Comparison of ENCODE assay signal across 29 mouse cellular contexts in the genomic region with DNA sequence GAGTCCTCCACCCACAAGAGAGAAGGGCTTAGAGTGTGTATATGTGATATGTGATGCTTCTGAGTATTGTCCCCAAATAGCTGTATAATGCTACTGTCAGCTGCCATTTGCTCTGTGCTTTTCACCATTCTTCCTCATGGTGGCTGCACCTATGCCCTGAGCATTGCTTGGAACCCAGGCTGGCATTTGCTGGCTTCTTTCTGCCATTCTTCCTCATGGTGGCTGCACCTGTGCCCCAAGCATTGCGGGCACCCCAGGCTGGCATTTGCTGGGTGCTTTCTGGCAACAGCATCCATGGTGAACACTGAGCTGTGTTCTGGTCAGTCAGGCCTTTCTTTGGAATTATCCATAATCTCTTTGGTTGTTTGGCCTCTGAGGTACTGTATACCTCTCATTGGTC.
"Had no signal": no experiment of that assay in that cellular context is flagged by ENCODE, and none has a peak within 500 bp of the region (broad histone marks: within the 10 kb centered on the region; RNA-seq: fewer than 3 reads in every experiment).

No protein-coding gene starts in this region.

- DNase-seq: left cerebral cortex, postnatal 4 days; liver; liver, embryonic 13.5 days; liver, postnatal 0 days; lung, adult 18-20 months; lung, adult 2 months; lung, embryonic 14.5 days; lung, postnatal 10 days; lung, postnatal 14 days; lung, postnatal 36 days; lung, postnatal 4 days; midbrain, embryonic 14.5 days had no signal

- H3K4me2 ChIP-seq: limb, embryonic 12.5 days; limb, embryonic 13.5 days; limb, embryonic 15.5 days; liver, embryonic 11.5 days; liver, embryonic 12.5 days; liver, embryonic 13.5 days; liver, embryonic 15.5 days; lung, embryonic 14.5 days; lung, embryonic 15.5 days; midbrain, embryonic 11.5 days; midbrain, embryonic 12.5 days; midbrain, embryonic 13.5 days; midbrain, embryonic 15.5 days had no signal

- H3K9me3 ChIP-seq: limb, embryonic 15.5 days; liver, embryonic 13.5 days; liver, embryonic 15.5 days; lung, embryonic 15.5 days; midbrain, embryonic 10.5 days; midbrain, embryonic 12.5 days; midbrain, embryonic 13.5 days; midbrain, embryonic 15.5 days had no signal

- H3K9ac ChIP-seq: limb, embryonic 12.5 days; limb, embryonic 13.5 days; limb, embryonic 15.5 days; liver, embryonic 12.5 days; liver, embryonic 13.5 days; liver, embryonic 14.5 days; liver, embryonic 15.5 days; liver, postnatal 0 days; lung, embryonic 14.5 days; lung, embryonic 15.5 days; midbrain, embryonic 12.5 days; midbrain, embryonic 13.5 days; midbrain, embryonic 15.5 days had no signal

- H3K27ac ChIP-seq: left cerebral cortex, adult 2 months; limb, embryonic 12.5 days; limb, embryonic 13.5 days; limb, embryonic 15.5 days; liver, embryonic 12.5 days; liver, embryonic 13.5 days; liver, embryonic 14.5 days; liver, embryonic 15.5 days; lung, embryonic 15.5 days; macrophage; midbrain, embryonic 10.5 days; midbrain, embryonic 12.5 days; midbrain, embryonic 13.5 days; midbrain, embryonic 15.5 days had no signal

- H3K4me3 ChIP-seq: left cerebral cortex, adult 2 months; limb, embryonic 12.5 days; limb, embryonic 13.5 days; limb, embryonic 15.5 days; liver, embryonic 12.5 days; liver, embryonic 13.5 days; liver, embryonic 15.5 days; lung, embryonic 15.5 days; megakaryocyte, embryonic 14.5 days; midbrain, embryonic 10.5 days; midbrain, embryonic 12.5 days; midbrain, embryonic 13.5 days; midbrain, embryonic 15.5 days had no signal

- H3K27me3 ChIP-seq: limb, embryonic 12.5 days; limb, embryonic 13.5 days; limb, embryonic 15.5 days; liver, embryonic 12.5 days; liver, embryonic 13.5 days; liver, embryonic 15.5 days; lung, embryonic 15.5 days; midbrain, embryonic 12.5 days; midbrain, embryonic 13.5 days; midbrain, embryonic 15.5 days had no signal

- H3K4me1 ChIP-seq: liver, embryonic 12.5 days; liver, embryonic 13.5 days; liver, embryonic 15.5 days; lung, embryonic 15.5 days; midbrain, embryonic 10.5 days; midbrain, embryonic 12.5 days; midbrain, embryonic 13.5 days; midbrain, embryonic 15.5 days had no signal

- H3K36me3 ChIP-seq: limb, embryonic 12.5 days; limb, embryonic 13.5 days; limb, embryonic 15.5 days; liver, embryonic 12.5 days; liver, embryonic 13.5 days; liver, embryonic 15.5 days; lung, embryonic 15.5 days; midbrain, embryonic 10.5 days; midbrain, embryonic 12.5 days; midbrain, embryonic 13.5 days; midbrain, embryonic 15.5 days had no signal

- ATAC-seq: liver, embryonic 12.5 days; liver, postnatal 0 days; midbrain, embryonic 13.5 days; midbrain, embryonic 15.5 days; midbrain, embryonic 16.5 days had no signal
